Mouse (Mus musculus) C2C12 (cell line): ENCODE data around the gene Rnf4. TPM values are rescaled to one million over a fixed set of nuclear protein-coding genes. Genes with fewer than 3 reads are reported as not detected.

ENCODE experiments used
- H3K27me3 ChIP-seq: one replicate; pipeline ENCODE4 v1.6.1; 2011; ENCODE audit not compliant: control insufficient read depth, insufficient read depth, insufficient read length
- H3K36me3 ChIP-seq: one replicate; pipeline ENCODE4 v1.6.1; 2011; ENCODE audit not compliant: control insufficient read depth, insufficient read depth
- H3K4me3 ChIP-seq: one replicate; pipeline ENCODE4 v1.5.1; 2011; ENCODE audit warnings: mild to moderate bottlenecking, control low read depth; ENCODE audit not compliant: poor library complexity, insufficient read depth, severe bottlenecking
- H3K79me2 ChIP-seq: one replicate; pipeline ENCODE4 v1.6.1; 2011; ENCODE audit not compliant: control insufficient read depth, insufficient read depth
- H3K79me3 ChIP-seq: one replicate; pipeline ENCODE4 v1.6.1; 2011; ENCODE audit warnings: low read depth, control low read depth
- H3ac ChIP-seq: one replicate; pipeline ENCODE3; 2011; ENCODE audit warnings: low read depth; ENCODE audit not compliant: control insufficient read depth, insufficient read length
- CEBPB ChIP-seq: IDR thresholded peaks from one replicate; pipeline ENCODE4 v1.6.1; 2011; ENCODE audit warnings: low read depth, mild to moderate bottlenecking, control low read depth, moderate library complexity
- CTCF ChIP-seq: IDR thresholded peaks from one replicate; pipeline ENCODE4 v1.5.1; 2011; ENCODE audit not compliant: control insufficient read depth, insufficient read depth, insufficient read length
- FOSL1 ChIP-seq: IDR thresholded peaks from one replicate; pipeline ENCODE4 v1.8.0; 2011; ENCODE audit warnings: mild to moderate bottlenecking, low read length; ENCODE audit not compliant: poor library complexity, insufficient read depth, severe bottlenecking
- MAX ChIP-seq: IDR thresholded peaks from one replicate; pipeline ENCODE4 v1.6.1; 2011; ENCODE audit warnings: mild to moderate bottlenecking, control low read depth
- MYOD1 ChIP-seq: IDR thresholded peaks from one replicate; pipeline ENCODE4 v1.6.1; 2011; ENCODE audit warnings: low read depth; ENCODE audit not compliant: control insufficient read depth, insufficient read length
- MYOG ChIP-seq: IDR thresholded peaks from one replicate; pipeline ENCODE4 v1.6.1; 2011; ENCODE audit not compliant: control insufficient read depth, insufficient read length; ENCODE audit errors: extremely low read depth
- USF1 ChIP-seq: IDR thresholded peaks from one replicate; pipeline ENCODE4 v1.6.1; 2011; ENCODE audit warnings: low read depth, mild to moderate bottlenecking, control low read depth, moderate library complexity
- polyA plus RNA-seq: library from polyadenylated mRNA; unstranded; fragments of >200 nt; fragmentation: generic; extraction: Trizol; gene quantifications from one replicate; pipeline ENCODE4 v1.2.1, GENCODE M21; 2012; ENCODE audit warnings: missing spikeins

The Rnf4 gene
- polyA plus RNA-seq, 1 experiment: 67.1 TPM

- peaks cover 67% of the 10 kb centered on the region for H3K79me3 ChIP-seq
- no peak for TF ChIP-seq MYOG
- TF ChIP-seq CTCF: no peak
- TF ChIP-seq MYOD1: no peak
- TF ChIP-seq MAX: no peak
- no peak for TF ChIP-seq FOSL1
- no peak for TF ChIP-seq USF1
- TF ChIP-seq CEBPB: no peak
These were observed 36.1 kb downstream of the Rnf4 start for GRCm38 (mm10) chr5:34372141-34372540.

GRCm38 (mm10) chr5:34372541-34372940 is 36.5 kb downstream of the Rnf4 start:
- TF ChIP-seq FOSL1 (no peak), MYOD1 (no peak), CEBPB (no peak), MAX (no peak)
- no peaks in the 10 kb centered on the region for H3K27me3 ChIP-seq
- H3K4me3 ChIP-seq: no peak overlapping the region
- peaks cover 71% of the 10 kb centered on the region for H3K79me3 ChIP-seq
- peaks cover 75% of the 10 kb centered on the region for H3K79me2 ChIP-seq
- H3K36me3 ChIP-seq: peaks cover 8% of the 10 kb centered on the region
- no peak overlapping the region for H3ac ChIP-seq

More at GRCm38 (mm10) chr5:34372141-34372540, 36.1 kb downstream of the Rnf4 start:
- Histone ChIP-seq H3ac (no peak overlapping the region), H3K27me3 (no peaks in the 10 kb centered on the region), H3K36me3 (peaks cover 8% of the 10 kb centered on the region), H3K4me3 (no peak overlapping the region), H3K79me2 (peaks cover 71% of the 10 kb centered on the region)

- Histone ChIP-seq H3K27me3 (no peaks in the 10 kb centered on the region), H3K79me2 (peaks cover 100% of the 10 kb centered on the region), H3K4me3 (no peak overlapping the region), H3ac (no peak overlapping the region), H3K36me3 (peaks cover 8% of the 10 kb centered on the region), H3K79me3 (peaks cover 98% of the 10 kb centered on the region)
- TF ChIP-seq MAX (no peak), USF1 (no peak), CTCF (no peak), FOSL1 (no peak), MYOG (no peak)
These were observed 42.7 kb downstream of the Rnf4 start for GRCm38 (mm10) chr5:34378787-34379186.

GRCm38 (mm10) chr5:34381700-34382099 is 45.6 kb downstream of the Rnf4 start:
- H3ac ChIP-seq: no peak overlapping the region

GRCm38 (mm10) chr5:34385616-34386015 is 49.5 kb downstream of the Rnf4 start:
- Histone ChIP-seq H3K4me3 (no peak overlapping the region), H3K79me2 (peaks cover 98% of the 10 kb centered on the region), H3K27me3 (no peaks in the 10 kb centered on the region), H3K36me3 (peaks cover 8% of the 10 kb centered on the region), H3ac (no peak overlapping the region), H3K79me3 (peaks cover 97% of the 10 kb centered on the region)
- TF ChIP-seq USF1 (no peak), FOSL1 (no peak), MYOG (no peak), CEBPB (no peak), CTCF (no peak), MYOD1 (no peak), MAX (no peak)

More at GRCm38 (mm10) chr5:34381700-34382099, 45.6 kb downstream of the Rnf4 start:
- H3K4me3 ChIP-seq: no peak overlapping the region
- peaks cover 8% of the 10 kb centered on the region for H3K36me3 ChIP-seq
- H3K79me3 ChIP-seq: peaks cover 99% of the 10 kb centered on the region
- no peaks in the 10 kb centered on the region for H3K27me3 ChIP-seq
- H3K79me2 ChIP-seq: peaks cover 100% of the 10 kb centered on the region
- no peak for TF ChIP-seq MYOG
- no peak for TF ChIP-seq MAX
- TF ChIP-seq FOSL1: no peak
- no peak for TF ChIP-seq CTCF
- no peak for TF ChIP-seq USF1
- no peak for TF ChIP-seq CEBPB
- TF ChIP-seq MYOD1: no peak

GRCm38 (mm10) chr5:34386744-34387143 is 50.7 kb downstream of the Rnf4 start:
- Histone ChIP-seq H3K79me3 (peaks cover 94% of the 10 kb centered on the region), H3ac (no peak overlapping the region), H3K4me3 (no peak overlapping the region), H3K79me2 (peaks cover 98% of the 10 kb centered on the region), H3K36me3 (peaks cover 8% of the 10 kb centered on the region), H3K27me3 (no peaks in the 10 kb centered on the region)
- TF ChIP-seq CTCF (no peak), USF1 (no peak), MYOG (no peak), CEBPB (no peak), MAX (no peak), FOSL1 (no peak), MYOD1 (no peak)
